Mouse (Mus musculus): Measurements from ENCODE around the gene Glod4. TPM values are rescaled to one million over a fixed set of nuclear protein-coding genes. Genes with fewer than 3 reads are reported as not detected.

The Glod4 gene
- polyA plus RNA-seq, 1 experiment from 2014 or later: 68.9 TPM

DNA sequence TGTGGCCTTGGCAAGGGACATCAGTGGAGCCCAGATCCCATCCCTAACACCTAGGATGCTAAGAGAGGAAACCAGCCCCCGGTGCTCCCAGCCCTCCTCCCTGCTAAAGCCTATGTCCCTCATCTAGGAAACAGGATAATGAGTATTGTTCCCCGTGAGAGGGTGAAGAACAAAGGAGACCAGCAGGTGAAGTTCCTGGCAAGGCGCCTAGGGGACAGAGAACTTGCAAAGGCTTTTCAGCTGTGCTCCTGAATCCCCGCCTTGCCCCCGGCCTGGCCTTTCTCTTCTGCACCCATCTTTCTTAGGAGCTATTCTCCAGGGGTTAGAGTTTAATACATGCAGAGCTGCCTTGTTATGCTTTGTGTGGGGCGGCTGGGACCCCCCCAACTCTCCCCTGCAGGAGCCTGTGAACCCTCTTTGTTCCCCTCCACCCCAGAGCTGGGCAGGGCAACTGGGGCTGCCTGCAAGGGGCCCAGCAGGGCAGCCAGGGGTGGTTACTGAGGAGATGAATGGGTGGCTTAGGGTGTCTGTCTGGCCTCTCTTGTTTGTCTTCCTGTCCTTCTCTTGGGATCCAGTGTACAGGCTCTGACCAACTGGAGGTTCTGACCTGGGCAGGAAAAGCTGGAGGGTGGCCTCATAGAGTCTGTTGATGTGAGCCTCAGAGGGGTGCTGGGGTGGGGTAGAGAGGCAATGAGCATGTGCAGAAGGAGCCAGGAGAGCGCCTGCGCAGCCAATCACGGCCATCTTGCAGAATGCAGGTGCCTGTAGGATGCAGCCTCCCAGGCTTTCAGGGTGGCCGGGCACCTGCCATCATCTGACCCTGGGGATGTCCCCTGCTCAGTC is 16.9 kb upstream of the Glod4 start:
- H3K4me1 ChIP-seq (replicated peaks; ENCODE audit: control insufficient read depth, insufficient read depth, low read length): no peaks in the 10 kb centered on the region
- H3K27ac ChIP-seq (ENCODE audit: low read depth, low read length): no peak overlapping the region
- H3K4me2 ChIP-seq (replicated peaks; ENCODE audit: low read depth): no peak overlapping the region
- no peak for ATAC-seq
- H3K4me3 ChIP-seq (ENCODE audit: low read depth, low read length): no peak overlapping the region
- peaks cover 11% of the 10 kb centered on the region; the same call in 1 of the 2 replicates for H3K36me3 ChIP-seq (ENCODE audit: control insufficient read depth, insufficient read depth)
- 72% methylated on average over 10 of the region's 10 CpGs for WGBS
- no peaks in the 10 kb centered on the region for H3K9me3 ChIP-seq (ENCODE audit: control insufficient read depth)
- H3K27me3 ChIP-seq (replicated peaks; ENCODE audit: control insufficient read depth, insufficient read depth, low read length): no peaks in the 10 kb centered on the region
- no peak for TF ChIP-seq CTCF (IDR thresholded peaks at IDR 0.05; ENCODE audit: low read depth)
- H3K9ac ChIP-seq (ENCODE audit: low read depth, low read length): no peak overlapping the region

DNA sequence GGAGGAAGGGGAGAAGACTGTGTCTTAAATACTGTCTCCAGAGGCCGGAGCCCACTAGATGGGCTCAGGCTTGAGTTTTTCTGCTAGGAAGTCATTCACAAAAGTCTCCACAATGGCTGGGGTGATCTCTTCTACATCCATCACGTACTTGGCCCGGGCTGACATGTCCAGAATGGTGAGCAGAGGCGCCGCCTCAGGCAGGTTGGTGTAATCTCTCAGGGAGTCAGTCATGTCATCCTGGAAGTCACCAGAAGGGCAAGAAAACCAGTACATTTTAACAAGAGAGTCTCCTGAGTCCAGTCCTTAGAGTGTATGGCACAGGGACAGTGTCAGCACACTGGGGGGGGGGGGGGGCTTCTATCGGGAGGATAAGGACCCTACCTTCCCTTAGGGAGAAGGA is 15.0 kb upstream of the Glod4 start:
- Histone ChIP-seq H3K9ac (ENCODE audit: low read depth, low read length) (no peak overlapping the region), H3K4me2 (replicated peaks; ENCODE audit: low read depth) (no peak overlapping the region), H3K4me3 (ENCODE audit: low read depth, low read length) (no peak overlapping the region), H3K4me1 (replicated peaks; ENCODE audit: control insufficient read depth, insufficient read depth, low read length) (no peaks in the 10 kb centered on the region), H3K9me3 (ENCODE audit: control insufficient read depth) (no peaks in the 10 kb centered on the region), H3K36me3 (ENCODE audit: control insufficient read depth, insufficient read depth) (peaks cover 10% of the 10 kb centered on the region; the same call in 1 of the 2 replicates), H3K27me3 (replicated peaks; ENCODE audit: control insufficient read depth, insufficient read depth, low read length) (no peaks in the 10 kb centered on the region), H3K27ac (ENCODE audit: low read depth, low read length) (no peak overlapping the region)
- no peak for TF ChIP-seq CTCF (IDR thresholded peaks at IDR 0.05; ENCODE audit: low read depth)
- 83% methylated on average over 6 of the region's 6 CpGs for WGBS
- ATAC-seq: no peak

DNA sequence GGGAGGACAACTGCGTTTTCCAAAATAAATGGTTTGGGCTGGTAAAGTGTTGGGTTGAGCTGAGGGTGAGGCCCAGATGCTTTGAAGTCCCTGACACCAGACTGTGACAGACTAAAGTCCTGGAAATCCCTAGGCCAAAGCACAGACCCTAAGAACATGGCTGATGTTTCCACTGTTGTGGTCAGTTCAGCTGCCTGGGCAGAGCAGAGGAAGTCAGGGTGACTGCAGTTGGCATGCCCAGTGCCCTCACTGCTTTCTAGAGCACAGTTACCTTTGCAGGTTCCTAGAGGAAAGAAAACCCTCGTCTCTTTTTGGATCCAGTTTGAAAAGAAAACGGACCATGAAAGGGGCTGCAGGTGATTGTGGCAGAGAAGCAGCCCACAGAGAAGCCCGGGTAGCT is 13.9 kb upstream of the Glod4 start:
- no peak overlapping the region for H3K4me2 ChIP-seq (replicated peaks; ENCODE audit: low read depth)
- H3K36me3 ChIP-seq (ENCODE audit: control insufficient read depth, insufficient read depth): peaks cover 6% of the 10 kb centered on the region; the same call in 1 of the 2 replicates
- no peak overlapping the region for H3K4me3 ChIP-seq (ENCODE audit: low read depth, low read length)
- no peak for ATAC-seq
- 78% methylated on average over 4 of the region's 4 CpGs for WGBS
- no peaks in the 10 kb centered on the region for H3K9me3 ChIP-seq (ENCODE audit: control insufficient read depth)
- H3K4me1 ChIP-seq (replicated peaks; ENCODE audit: control insufficient read depth, insufficient read depth, low read length): no peaks in the 10 kb centered on the region
- no peak overlapping the region for H3K9ac ChIP-seq (ENCODE audit: low read depth, low read length)
- H3K27me3 ChIP-seq (replicated peaks; ENCODE audit: control insufficient read depth, insufficient read depth, low read length): no peaks in the 10 kb centered on the region
- TF ChIP-seq CTCF (IDR thresholded peaks at IDR 0.05; ENCODE audit: low read depth): no peak
- H3K27ac ChIP-seq (ENCODE audit: low read depth, low read length): no peak overlapping the region

DNA sequence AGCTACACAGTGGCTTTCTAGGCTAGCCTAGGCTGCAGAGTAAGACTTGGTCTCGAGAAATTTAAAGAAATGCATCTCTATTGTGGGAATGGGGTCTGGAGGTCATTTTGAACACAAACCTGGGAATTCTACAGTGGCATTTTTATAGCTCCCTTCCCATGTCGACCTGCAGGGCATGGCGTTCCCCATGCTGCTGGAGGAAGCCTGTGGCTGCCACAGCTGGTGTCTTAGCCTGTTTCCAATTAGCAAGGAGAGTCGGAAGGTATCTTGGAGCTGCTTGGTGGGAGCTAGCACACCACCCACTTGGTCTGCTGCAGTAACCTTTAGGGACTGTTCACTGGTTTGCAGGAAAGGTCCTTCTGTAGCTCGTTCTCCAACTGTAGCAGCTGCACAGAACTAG is 12.6 kb upstream of the Glod4 start:
- Histone ChIP-seq H3K36me3 (ENCODE audit: control insufficient read depth, insufficient read depth) (peaks cover 6% of the 10 kb centered on the region; the same call in 1 of the 2 replicates), H3K9me3 (ENCODE audit: control insufficient read depth) (no peaks in the 10 kb centered on the region), H3K27ac (ENCODE audit: low read depth, low read length) (no peak overlapping the region), H3K4me1 (replicated peaks; ENCODE audit: control insufficient read depth, insufficient read depth, low read length) (no peaks in the 10 kb centered on the region), H3K4me2 (replicated peaks; ENCODE audit: low read depth) (no peak overlapping the region), H3K9ac (ENCODE audit: low read depth, low read length) (no peak overlapping the region), H3K27me3 (replicated peaks; ENCODE audit: control insufficient read depth, insufficient read depth, low read length) (no peaks in the 10 kb centered on the region), H3K4me3 (ENCODE audit: low read depth, low read length) (no peak overlapping the region)
- 48% methylated on average over 5 of the region's 5 CpGs for WGBS
- no peak for TF ChIP-seq CTCF (IDR thresholded peaks at IDR 0.05; ENCODE audit: low read depth)
- ATAC-seq: no peak

DNA sequence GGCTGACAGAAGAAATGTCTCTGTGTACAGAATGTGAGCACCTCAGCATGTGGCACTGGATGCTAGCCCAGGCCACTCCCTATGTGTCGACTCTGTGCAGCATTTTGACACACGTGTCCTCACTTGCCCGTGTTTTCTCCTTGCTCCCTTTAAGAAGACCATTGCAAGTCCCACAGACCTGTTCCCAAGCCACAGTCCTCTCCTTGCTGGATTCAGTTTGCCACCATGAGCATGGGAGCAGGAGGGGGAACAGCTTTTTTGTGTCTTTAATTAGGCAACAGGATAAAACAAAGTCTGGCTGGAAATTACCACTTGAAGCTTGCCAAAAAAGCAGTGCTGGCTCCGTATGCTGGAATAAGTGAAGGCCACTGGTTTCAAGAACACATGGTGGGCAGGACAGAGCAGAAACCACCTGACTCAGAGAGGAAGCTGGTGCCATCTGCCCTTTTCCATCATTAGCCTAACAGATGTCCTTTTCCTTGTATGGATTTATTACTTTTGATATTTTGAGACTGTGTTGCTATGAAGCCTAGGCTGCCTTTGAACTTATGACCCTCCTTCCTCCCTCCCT is 12.0 kb upstream of the Glod4 start:
- H3K27ac ChIP-seq (ENCODE audit: low read depth, low read length): no peak overlapping the region
- H3K36me3 ChIP-seq (ENCODE audit: control insufficient read depth, insufficient read depth): peaks cover 6% of the 10 kb centered on the region; the same call in 1 of the 2 replicates
- TF ChIP-seq CTCF (IDR thresholded peaks at IDR 0.05; ENCODE audit: low read depth): no peak
- no peak overlapping the region for H3K4me3 ChIP-seq (ENCODE audit: low read depth, low read length)
- no peaks in the 10 kb centered on the region for H3K9me3 ChIP-seq (ENCODE audit: control insufficient read depth)
- H3K27me3 ChIP-seq (replicated peaks; ENCODE audit: control insufficient read depth, insufficient read depth, low read length): no peaks in the 10 kb centered on the region
- no peaks in the 10 kb centered on the region for H3K4me1 ChIP-seq (replicated peaks; ENCODE audit: control insufficient read depth, insufficient read depth, low read length)
- ATAC-seq: no peak
- no peak overlapping the region for H3K9ac ChIP-seq (ENCODE audit: low read depth, low read length)
- H3K4me2 ChIP-seq (replicated peaks; ENCODE audit: low read depth): no peak overlapping the region
- WGBS: 76% methylated on average over 4 of the region's 4 CpGs

DNA sequence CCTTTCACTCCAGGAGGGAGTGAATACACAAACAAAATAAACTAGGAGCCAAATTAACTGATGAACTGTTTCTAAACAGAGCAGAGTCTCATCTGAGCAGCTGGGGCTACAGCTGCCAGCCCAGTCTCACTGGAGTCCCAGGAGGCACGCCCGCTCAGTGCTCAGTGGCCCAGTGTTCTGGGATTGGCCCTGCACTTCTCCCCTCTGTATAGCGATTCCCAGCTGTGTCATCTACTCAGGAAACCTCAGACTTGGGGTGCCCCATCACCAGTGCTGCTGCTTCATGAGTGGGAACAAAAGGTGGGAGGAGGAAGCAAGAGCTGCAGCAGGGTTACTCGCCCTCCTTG is 10.4 kb upstream of the Glod4 start:
- Histone ChIP-seq H3K4me3 (ENCODE audit: low read depth, low read length) (no peak overlapping the region), H3K27ac (ENCODE audit: low read depth, low read length) (0 out of 2 replicates have a peak overlapping the region, but pooled peaks have one; percentile 35), H3K4me2 (replicated peaks; ENCODE audit: low read depth) (no peak overlapping the region), H3K9ac (ENCODE audit: low read depth, low read length) (no peak overlapping the region), H3K36me3 (ENCODE audit: control insufficient read depth, insufficient read depth) (peaks cover 13% of the 10 kb centered on the region; the same call in 1 of the 2 replicates), H3K9me3 (ENCODE audit: control insufficient read depth) (no peaks in the 10 kb centered on the region), H3K4me1 (replicated peaks; ENCODE audit: control insufficient read depth, insufficient read depth, low read length) (no peaks in the 10 kb centered on the region), H3K27me3 (replicated peaks; ENCODE audit: control insufficient read depth, insufficient read depth, low read length) (no peaks in the 10 kb centered on the region)
- WGBS: 69% methylated on average over 4 of the region's 4 CpGs
- ATAC-seq: peak; percentile 13; the same call in 1 of the 2 replicates
- no peak for TF ChIP-seq CTCF (IDR thresholded peaks at IDR 0.05; ENCODE audit: low read depth)
